Mouse (Mus musculus): ENCODE measurements around the gene Gm49336.

DNA sequence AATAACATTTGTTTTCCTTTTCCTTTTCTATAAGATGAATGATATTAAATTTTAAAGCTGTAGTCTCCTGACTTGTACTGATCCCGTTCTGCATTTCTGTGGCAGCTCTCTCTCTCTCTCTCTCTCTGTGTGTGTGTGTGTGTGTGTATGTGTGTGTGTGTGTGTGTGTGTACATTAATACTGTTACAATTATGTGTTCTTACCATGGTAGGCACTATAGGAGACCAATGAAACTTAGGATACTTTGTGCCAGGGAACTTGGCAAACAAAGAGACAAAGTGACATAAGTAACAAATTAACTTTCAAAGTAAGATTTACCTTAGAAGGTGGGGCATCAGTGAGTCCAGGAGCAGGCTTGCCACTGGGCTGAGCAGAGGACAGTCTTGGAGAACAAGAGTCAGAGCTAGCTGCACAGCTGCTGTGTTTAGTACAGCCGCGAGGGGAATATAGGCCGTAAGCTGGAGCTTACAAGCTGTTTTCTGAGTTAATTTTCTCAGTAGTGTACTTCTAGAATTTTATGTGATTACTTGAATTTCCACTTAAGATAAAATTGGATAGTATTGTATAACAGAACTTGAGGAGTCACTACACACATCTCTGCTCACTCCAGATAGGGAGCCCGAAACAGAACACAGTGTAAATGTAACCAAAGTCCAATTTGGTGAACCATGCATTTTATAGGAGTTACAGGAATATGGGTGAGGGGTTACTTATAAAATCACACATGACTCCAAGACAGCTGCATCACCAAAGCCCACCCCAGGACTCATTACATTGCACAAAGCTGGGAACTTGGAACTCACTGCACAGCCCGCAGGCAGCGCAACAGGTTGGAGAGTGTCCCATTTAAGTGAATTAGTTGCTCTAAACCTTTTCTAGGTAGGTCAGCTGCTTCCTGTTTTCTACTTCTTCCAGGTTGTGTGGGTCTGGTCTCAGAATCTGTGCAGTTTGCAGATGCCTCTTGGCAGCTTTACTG lies 24.3 kb upstream of the Gm49336 start:
- no peak for TF ChIP-seq EP300 (IDR thresholded peaks at IDR 0.05; ENCODE audit: low read depth)
- no peak for TF ChIP-seq CTCF (IDR thresholded peaks at IDR 0.05; ENCODE audit: low read depth)
